Mouse (Mus musculus): ENCODE results near the gene D430041D05Rik. TPM values are rescaled to one million over a fixed set of nuclear protein-coding genes. Genes with fewer than 3 reads are reported as not detected.
A peak's percentile ranks its signal among the peaks of the same experiment; 100 is the strongest.

D430041D05Rik gene
- polyA plus RNA-seq, 1 experiment from 2014 or later = not detected

DNA sequence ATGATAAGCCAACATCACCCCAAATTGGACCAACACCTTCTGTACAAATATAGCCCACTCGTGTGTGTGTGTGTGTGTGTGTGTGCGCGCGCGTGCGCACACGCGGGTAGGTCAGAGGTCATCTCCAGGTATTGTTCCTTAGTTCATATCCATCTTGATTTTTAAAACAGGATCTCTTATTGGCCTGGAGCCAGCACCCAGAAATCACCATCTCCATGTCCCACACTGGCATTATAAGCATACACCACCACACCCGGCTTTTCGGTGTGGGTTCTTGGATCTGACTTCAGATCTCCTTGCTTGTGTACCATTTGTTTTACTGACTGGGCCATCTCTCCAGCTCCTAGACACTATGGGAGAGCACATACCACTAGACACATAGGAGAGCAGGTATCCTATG is 91.4 kb downstream of the D430041D05Rik start:
- no peak for TF ChIP-seq CTCF (IDR thresholded peaks at IDR 0.05)
- in situ Hi-C loops (cut with MboI; ENCODE audit: low pct_unique_long_range_greater_than_20kb) = no loop called here
- CTCF ChIA-PET = no interaction called here
- no peak for DNase-seq (ENCODE audit: low read depth, low spot score)
- peaks cover 24% of the 10 kb centered on the region for H3K27me3 ChIP-seq
- POLR2A ChIA-PET = no interaction called here
- no peak for ATAC-seq

DNA sequence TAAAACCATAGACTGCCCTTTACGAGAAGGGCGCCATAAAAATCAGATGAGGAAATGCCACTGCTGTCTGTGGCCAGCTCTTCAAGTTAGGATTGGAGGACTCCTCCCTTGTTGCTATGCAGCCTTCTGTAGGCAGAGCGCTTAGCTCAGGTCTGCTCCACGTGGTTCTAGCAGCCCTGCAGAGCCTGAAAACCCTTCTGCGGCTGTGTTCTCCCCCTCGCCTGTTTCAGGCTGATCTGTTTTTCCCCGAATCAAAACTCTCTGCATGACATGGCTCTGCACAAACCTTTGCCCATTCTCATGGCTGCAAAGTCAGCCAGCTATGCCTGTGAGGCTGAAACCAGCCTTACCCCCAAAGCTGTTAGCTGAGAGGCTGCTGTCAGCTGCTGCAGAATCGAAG is 91.9 kb downstream of the D430041D05Rik start:
- ATAC-seq = no peak
- no peak for DNase-seq (ENCODE audit: low read depth, low spot score)
- H3K27me3 ChIP-seq = peaks cover 22% of the 10 kb centered on the region
- CTCF ChIA-PET = no interaction called here
- POLR2A ChIA-PET = no interaction called here
- TF ChIP-seq CTCF (IDR thresholded peaks at IDR 0.05) = no peak
- in situ Hi-C loops (cut with MboI; ENCODE audit: low pct_unique_long_range_greater_than_20kb) = no loop called here

DNA sequence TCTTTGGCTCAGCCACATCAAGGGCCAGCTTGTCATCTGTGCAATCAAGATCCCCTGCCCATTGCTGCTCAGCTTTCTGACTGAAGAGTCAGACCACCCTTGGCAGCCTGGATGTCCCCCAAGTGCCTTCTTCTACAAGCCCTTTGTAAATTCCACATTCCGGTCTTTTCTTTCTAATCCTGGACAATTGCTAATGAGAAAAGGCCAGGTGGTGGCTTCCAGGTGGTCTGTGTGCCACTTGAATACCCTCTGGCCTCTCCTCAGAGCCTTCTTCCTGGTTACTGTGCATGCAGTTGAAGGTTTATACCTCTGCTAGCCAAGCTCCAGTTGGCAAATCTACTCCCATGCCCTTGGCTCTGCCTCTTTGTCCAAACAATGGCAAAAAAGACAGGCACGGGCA is 92.6 kb downstream of the D430041D05Rik start:
- ChIA-PET POLR2A (no interaction called here), CTCF (no interaction called here)
- TF ChIP-seq CTCF (IDR thresholded peaks at IDR 0.05) = no peak
- in situ Hi-C loops (cut with MboI; ENCODE audit: low pct_unique_long_range_greater_than_20kb) = no loop called here
- DNase-seq (ENCODE audit: low read depth, low spot score) (no peak), ATAC-seq (no peak)
- peaks cover 27% of the 10 kb centered on the region for H3K27me3 ChIP-seq

DNA sequence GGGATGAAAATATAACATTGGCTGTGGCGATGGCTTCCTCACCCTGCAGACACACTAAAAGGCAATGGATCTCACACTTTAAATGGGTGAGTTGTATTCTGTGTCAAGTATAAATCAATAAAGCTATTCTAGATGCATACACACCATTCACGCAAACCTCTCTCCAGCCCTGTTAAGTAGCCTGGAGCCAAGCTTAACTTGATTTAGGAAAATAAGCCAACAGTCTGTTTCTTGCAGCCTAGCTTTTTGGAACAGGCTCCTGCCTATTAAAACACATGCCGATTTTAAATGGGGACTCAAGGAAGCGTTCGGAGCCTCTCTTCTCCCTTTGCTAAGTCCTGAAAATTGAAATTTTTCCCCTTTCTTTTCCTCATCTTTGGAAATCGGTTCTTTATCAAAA is 93.2 kb downstream of the D430041D05Rik start:
- no peak for ATAC-seq
- in situ Hi-C loops (cut with MboI; ENCODE audit: low pct_unique_long_range_greater_than_20kb) = no loop called here
- no peak for TF ChIP-seq CTCF (IDR thresholded peaks at IDR 0.05)
- ChIA-PET POLR2A (no interaction called here), CTCF (no interaction called here)
- peaks cover 23% of the 10 kb centered on the region for H3K27me3 ChIP-seq
- no peak for DNase-seq (ENCODE audit: low read depth, low spot score)

DNA sequence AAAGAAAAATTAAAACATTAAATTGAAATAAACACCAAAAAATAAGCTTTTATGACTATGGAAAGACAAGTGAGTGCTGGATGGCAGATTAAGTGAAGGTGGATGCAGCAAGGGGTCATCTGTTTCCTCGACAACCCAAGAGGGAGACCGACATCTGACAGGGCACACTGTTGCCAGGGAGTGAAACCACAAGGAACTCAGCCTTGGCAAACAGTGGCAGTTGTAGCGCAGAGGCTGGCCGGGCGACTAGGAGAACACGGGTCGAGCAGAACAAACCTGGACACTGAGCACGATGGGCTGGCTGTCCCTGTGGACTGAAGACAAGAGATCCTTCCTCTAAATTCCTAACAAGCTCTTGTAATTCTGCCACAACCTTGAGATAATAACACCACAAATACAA is 94.3 kb downstream of the D430041D05Rik start:
- in situ Hi-C loops (cut with MboI; ENCODE audit: low pct_unique_long_range_greater_than_20kb) = no loop called here

DNA sequence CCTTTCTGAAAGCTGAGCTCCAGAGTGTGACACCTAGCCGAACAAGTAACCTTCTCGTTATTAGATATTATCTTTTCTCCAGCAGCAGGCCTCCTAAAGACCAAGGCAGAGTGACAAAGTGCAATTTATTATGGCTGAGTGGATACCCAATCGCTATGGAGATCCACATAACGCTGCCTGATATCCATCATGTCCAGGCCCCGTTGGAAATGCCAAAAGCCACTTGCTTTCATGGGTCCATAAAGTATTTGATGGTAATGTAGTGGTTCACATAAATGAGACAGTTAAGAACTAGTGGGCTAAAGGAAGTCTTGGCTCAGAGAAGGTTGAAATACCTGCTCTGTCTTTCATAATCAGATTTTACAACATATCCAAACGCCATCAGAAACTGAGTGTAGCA is 97.6 kb downstream of the D430041D05Rik start:
- ATAC-seq (no peak), DNase-seq (ENCODE audit: low read depth, low spot score) (no peak)
- in situ Hi-C loops (cut with MboI; ENCODE audit: low pct_unique_long_range_greater_than_20kb) = no loop called here
- no peak for TF ChIP-seq CTCF (IDR thresholded peaks at IDR 0.05)
- ChIA-PET CTCF (no interaction called here), POLR2A (no interaction called here)
- peaks cover 23% of the 10 kb centered on the region for H3K27me3 ChIP-seq

More for the DNA sequence above, 94.3 kb downstream of the D430041D05Rik start:
- H3K27me3 ChIP-seq = peaks cover 23% of the 10 kb centered on the region
- no peak for TF ChIP-seq CTCF (IDR thresholded peaks at IDR 0.05)
- DNase-seq (ENCODE audit: low read depth, low spot score) (no peak), ATAC-seq (no peak)
- CTCF ChIA-PET = no interaction called here
- POLR2A ChIA-PET = no interaction called here

DNA sequence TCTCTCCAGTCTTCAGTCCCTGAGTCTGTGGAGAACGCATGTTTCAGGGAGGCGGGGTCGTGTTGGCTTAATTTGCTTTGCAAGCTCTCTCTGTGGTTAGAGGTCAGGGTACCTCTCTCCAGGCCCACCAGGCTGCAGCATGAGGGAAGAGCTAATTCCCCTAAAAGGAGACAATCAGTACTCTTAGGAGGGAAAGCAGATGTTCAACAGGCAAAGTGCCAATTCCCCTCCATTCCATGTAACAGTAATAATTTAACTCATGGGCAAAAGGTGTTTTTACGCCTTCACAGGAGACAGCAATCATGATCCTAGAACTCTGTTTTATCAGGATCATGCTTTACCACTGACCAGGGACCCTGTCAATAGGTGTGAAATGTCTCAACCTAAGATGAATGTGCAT is 103.7 kb downstream of the D430041D05Rik start:
- ChIA-PET POLR2A (no interaction called here), CTCF (no interaction called here)
- no peak for TF ChIP-seq CTCF (IDR thresholded peaks at IDR 0.05)
- in situ Hi-C loops (cut with MboI; ENCODE audit: low pct_unique_long_range_greater_than_20kb) = no loop called here
- H3K27me3 ChIP-seq = peaks cover 6% of the 10 kb centered on the region
- ATAC-seq (no peak), DNase-seq (ENCODE audit: low read depth, low spot score) (no peak)

DNA sequence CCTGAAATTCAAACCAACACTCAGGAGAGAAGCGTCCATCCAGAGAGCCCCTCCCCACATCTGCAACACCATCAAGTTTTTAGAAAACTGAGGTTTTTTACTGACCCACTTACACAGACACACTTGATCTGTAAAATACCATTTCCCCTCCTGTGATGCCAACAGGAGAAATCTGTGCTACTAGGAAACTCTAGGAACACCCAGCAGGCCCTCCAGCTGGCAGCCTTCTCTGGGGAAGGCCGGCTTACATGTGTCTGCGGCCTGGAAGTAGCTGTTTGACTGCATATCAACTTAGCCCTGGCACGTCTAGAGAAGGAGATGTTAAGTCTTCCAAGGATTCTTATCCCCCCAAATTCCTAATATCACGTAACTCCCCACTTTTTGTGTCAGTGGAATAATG is 105.1 kb downstream of the D430041D05Rik start:
- TF ChIP-seq CTCF (IDR thresholded peaks at IDR 0.05) = no peak
- DNase-seq (ENCODE audit: low read depth, low spot score) = no peak
- ChIA-PET CTCF (no interaction called here), POLR2A (no interaction called here)
- ATAC-seq = no peak
- in situ Hi-C loops (cut with MboI; ENCODE audit: low pct_unique_long_range_greater_than_20kb) = no loop called here
- peaks cover 6% of the 10 kb centered on the region for H3K27me3 ChIP-seq

DNA sequence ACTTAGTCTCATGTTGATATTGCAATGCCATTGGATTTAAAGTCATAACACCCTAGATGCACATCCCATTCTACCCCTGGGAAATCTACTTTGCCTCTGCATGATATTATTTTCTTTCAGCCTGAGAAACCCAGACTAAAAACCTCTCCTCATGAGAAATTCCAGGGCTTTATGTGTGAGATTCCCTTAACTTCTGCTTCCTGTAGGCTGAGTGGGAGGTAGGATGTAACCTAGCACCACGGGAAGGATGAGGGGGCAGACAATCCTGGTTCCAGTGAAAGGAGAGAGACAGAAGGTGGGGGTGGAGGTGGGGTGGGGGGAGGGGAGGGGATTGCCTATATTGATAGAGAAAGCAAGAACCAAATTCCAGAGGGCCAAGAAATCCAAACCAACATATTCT is 110.9 kb downstream of the D430041D05Rik start:
- no peak for TF ChIP-seq CTCF (IDR thresholded peaks at IDR 0.05)
- in situ Hi-C loops (cut with MboI; ENCODE audit: low pct_unique_long_range_greater_than_20kb) = no loop called here
- ChIA-PET POLR2A (no interaction called here), CTCF (no interaction called here)
- no peak for ATAC-seq
- DNase-seq (ENCODE audit: low read depth, low spot score) = no peak
- H3K27me3 ChIP-seq = no peaks in the 10 kb centered on the region

DNA sequence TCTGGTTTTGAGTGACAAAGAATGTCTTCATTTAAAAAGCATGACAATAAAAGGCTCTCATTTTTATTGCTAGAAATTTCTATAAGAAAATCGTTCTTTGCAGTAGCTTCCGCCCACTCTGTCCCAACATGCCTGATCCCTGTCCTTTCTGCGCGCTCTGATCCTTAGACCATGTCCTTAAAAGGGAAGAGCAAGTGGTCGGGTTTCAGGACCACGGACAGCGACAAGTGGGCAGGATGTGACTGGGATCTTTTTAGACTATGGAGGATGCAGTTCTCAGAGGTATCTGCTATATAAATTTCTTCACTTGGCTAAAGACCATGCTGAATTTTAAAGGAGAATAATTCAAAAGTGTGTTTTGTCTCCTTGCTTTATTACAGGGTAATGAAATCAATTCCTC is 111.7 kb downstream of the D430041D05Rik start:
- no peaks in the 10 kb centered on the region for H3K27me3 ChIP-seq
- no peak for TF ChIP-seq CTCF (IDR thresholded peaks at IDR 0.05)
- in situ Hi-C loops (cut with MboI; ENCODE audit: low pct_unique_long_range_greater_than_20kb) = no loop called here
- ChIA-PET POLR2A (no interaction called here), CTCF (no interaction called here)
- no peak for ATAC-seq
- peak; percentile 10 for DNase-seq (ENCODE audit: low read depth, low spot score)

GRCm38 (mm10) chr2:104286821-104287220 is 124.0 kb downstream of the D430041D05Rik start:
- ATAC-seq (no peak), DNase-seq (ENCODE audit: low read depth, low spot score) (no peak)
- TF ChIP-seq CTCF (IDR thresholded peaks at IDR 0.05) = no peak
- ChIA-PET CTCF (no interaction called here), POLR2A (no interaction called here)
- in situ Hi-C loops (cut with MboI; ENCODE audit: low pct_unique_long_range_greater_than_20kb) = no loop called here
- H3K27me3 ChIP-seq = peaks cover 37% of the 10 kb centered on the region

DNA sequence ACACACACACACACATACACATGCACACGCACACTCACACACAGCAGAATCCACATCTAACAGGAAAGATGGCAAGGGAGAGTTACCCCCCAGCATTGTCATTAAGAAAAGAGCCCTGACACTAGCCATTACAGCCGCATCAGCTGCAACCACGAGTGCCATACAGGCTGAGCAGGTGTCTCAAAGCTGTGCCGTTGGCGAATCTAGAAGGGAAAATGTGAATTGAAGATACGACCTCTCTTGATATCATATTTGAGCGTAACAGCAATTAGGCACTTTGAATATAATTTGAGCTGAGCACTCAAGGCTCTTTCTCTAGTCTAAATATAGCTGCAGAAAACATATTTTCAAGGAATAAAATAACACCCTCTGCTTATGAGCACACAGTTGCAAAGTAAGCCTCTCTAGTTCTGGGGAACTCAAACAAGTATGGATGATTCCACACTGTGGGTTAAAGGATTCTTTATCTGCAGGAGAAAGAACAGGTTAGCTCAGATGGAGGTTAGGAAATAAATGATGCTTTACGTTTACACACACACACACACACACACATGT is 127.3 kb downstream of the D430041D05Rik start:
- no peak for TF ChIP-seq CTCF (IDR thresholded peaks at IDR 0.05)
- no peak for DNase-seq (ENCODE audit: low read depth, low spot score)
- in situ Hi-C loops (cut with MboI; ENCODE audit: low pct_unique_long_range_greater_than_20kb) = no loop called here
- peaks cover 34% of the 10 kb centered on the region for H3K27me3 ChIP-seq
- no peak for ATAC-seq
- CTCF ChIA-PET = interaction anchor here (1.6 kb wide), 1 partner anchor 26 kb away, joined by 3 read pairs; no protein-coding TSS in a partner anchor
- POLR2A ChIA-PET = interaction anchor here (0.6 kb wide), 1 partner anchor 322 kb away, joined by 7 read pairs; no protein-coding TSS in a partner anchor
